Mouse (Mus musculus): ENCODE data around the gene Sertad4.

GRCm38 (mm10) chr1:192812758-192813157, 42.8 kb downstream of the Sertad4 start:
- no peak for TF ChIP-seq CTCF (conservative IDR thresholded peaks at IDR 0.05; ENCODE audit: low read length)
- no peak for TF ChIP-seq NANOG (IDR thresholded peaks at IDR 0.05; ENCODE audit: borderline replicate concordance, low read length)
